In the genomic region with DNA sequence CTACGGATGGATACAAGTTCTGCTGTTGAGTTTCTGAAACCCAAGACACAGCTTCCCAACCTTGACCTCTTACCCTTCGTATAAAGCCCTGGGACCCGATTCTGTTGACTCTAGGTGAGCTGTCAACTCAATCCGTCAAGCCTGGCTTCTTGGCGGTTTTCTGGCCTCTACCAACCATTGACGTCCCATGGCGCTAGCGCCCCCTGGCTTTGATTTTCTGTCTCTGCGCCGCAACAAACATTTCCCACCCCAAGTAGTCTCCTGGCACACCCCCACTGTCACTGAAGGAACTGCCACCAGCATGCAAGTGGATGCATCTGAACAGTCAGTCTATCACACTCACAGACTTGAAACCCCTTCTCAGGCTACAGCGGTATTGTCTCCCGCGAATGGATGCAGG, we compare ENCODE assay signal across 9 mouse cellular contexts. TPM values are rescaled to one million over a fixed set of nuclear protein-coding genes. Genes with fewer than 3 reads are reported as not detected.
DNase-seq lines count a peak whose midpoint lies in the region; ATAC-seq lines count a peak whose summit lies in the region.
"Had no signal": no experiment of that assay in that cellular context is flagged by ENCODE, and none has a peak within 500 bp of the region (broad histone marks: within the 10 kb centered on the region; RNA-seq: fewer than 3 reads in every experiment).

No protein-coding gene starts in this region.

- peaks cover 30% of the 10 kb centered on the region for H3K4me1 ChIP-seq in forebrain, embryonic 15.5 days
- peaks cover 17% of the 10 kb centered on the region for H3K4me1 ChIP-seq in hindbrain, embryonic 14.5 days (replicated peaks; ENCODE audit: control insufficient read depth, insufficient read depth, low read length)
- peaks cover 16% of the 10 kb centered on the region for H3K4me1 ChIP-seq in limb, embryonic 11.5 days (ENCODE audit: control insufficient read depth, insufficient read depth, low read length)
- peaks cover 50% of the 10 kb centered on the region for H3K4me1 ChIP-seq in midbrain, embryonic 10.5 days

- WGBS in forebrain, embryonic 15.5 days = 17% methylated on average over 13 of the region's 13 CpGs
- WGBS in hindbrain, embryonic 14.5 days = 13% methylated on average over 13 of the region's 13 CpGs
- 10% methylated on average over 13 of the region's 13 CpGs for WGBS in limb, embryonic 11.5 days
- 9% methylated on average over 13 of the region's 13 CpGs for WGBS in midbrain, embryonic 10.5 days

- no peaks in the 10 kb centered on the region for H3K9me3 ChIP-seq in forebrain, embryonic 15.5 days
- H3K9me3 ChIP-seq in hindbrain, embryonic 14.5 days (ENCODE audit: control insufficient read depth, low read length) = no peaks in the 10 kb centered on the region
- H3K9me3 ChIP-seq in limb, embryonic 11.5 days (ENCODE audit: control insufficient read depth, low read length) = no peaks in the 10 kb centered on the region
- H3K9me3 ChIP-seq in midbrain, embryonic 10.5 days (replicated peaks) = no peaks in the 10 kb centered on the region

- no peak overlapping the region for H3K9ac ChIP-seq in forebrain, embryonic 15.5 days (replicated peaks)
- H3K9ac ChIP-seq in hindbrain, embryonic 14.5 days = no peak overlapping the region
- no peak overlapping the region for H3K9ac ChIP-seq in limb, embryonic 11.5 days (ENCODE audit: low read length)

- H3K4me2 ChIP-seq in forebrain, embryonic 15.5 days (replicated peaks) = peak overlapping the region; percentile 72
- peak overlapping the region; percentile 80; the same call in 1 of the 2 replicates for H3K4me2 ChIP-seq in hindbrain, embryonic 14.5 days (replicated peaks)
- H3K4me2 ChIP-seq in limb, embryonic 11.5 days (ENCODE audit: low read depth, severe bottlenecking) = no peak overlapping the region

- no peak for ATAC-seq in forebrain, embryonic 15.5 days (replicated peaks)
- no peak for ATAC-seq in hindbrain, embryonic 14.5 days (ENCODE audit: low FRiP score)
- no peak for ATAC-seq in limb, embryonic 11.5 days (ENCODE audit: insufficient number of reproducible peaks, low FRiP score, low TSS enrichment, low read depth)
- ATAC-seq: Patski had no signal

- H3K27ac ChIP-seq in forebrain, embryonic 15.5 days (replicated peaks) = peak overlapping the region; percentile 72; the same call in 1 of the 2 replicates
- no peak overlapping the region for H3K27ac ChIP-seq in hindbrain, embryonic 14.5 days
- H3K27ac ChIP-seq in limb, embryonic 11.5 days (replicated peaks; ENCODE audit: low read depth, low read length) = no peak overlapping the region
- H3K27ac ChIP-seq in midbrain, embryonic 10.5 days (replicated peaks) = peak overlapping the region; percentile 88

- peaks cover 9% of the 10 kb centered on the region; the same call in 1 of the 2 replicates for H3K27me3 ChIP-seq in forebrain, embryonic 15.5 days
- peaks cover 11% of the 10 kb centered on the region; the same call in 1 of the 2 replicates for H3K27me3 ChIP-seq in hindbrain, embryonic 14.5 days (ENCODE audit: control insufficient read depth, insufficient read depth, low read length)
- peaks cover 10% of the 10 kb centered on the region; the same call in 1 of the 2 replicates for H3K27me3 ChIP-seq in limb, embryonic 11.5 days (ENCODE audit: control insufficient read depth, insufficient read depth, low read length)
- H3K27me3 ChIP-seq in midbrain, embryonic 10.5 days (ENCODE audit: low read depth, poor library complexity, severe bottlenecking) = peaks cover 61% of the 10 kb centered on the region
- H3K27me3 ChIP-seq: Patski had no signal

- peak overlapping the region; percentile 53; the same call in 1 of the 2 replicates for H3K4me3 ChIP-seq in forebrain, embryonic 15.5 days
- H3K4me3 ChIP-seq in hindbrain, embryonic 14.5 days (replicated peaks; ENCODE audit: low read length) = no peak overlapping the region
- no peak overlapping the region for H3K4me3 ChIP-seq in limb, embryonic 11.5 days (ENCODE audit: low read depth, low read length)
- H3K4me3 ChIP-seq in midbrain, embryonic 10.5 days = peak overlapping the region; percentile 71

- H3K36me3 ChIP-seq in forebrain, embryonic 15.5 days = no peaks in the 10 kb centered on the region
- no peaks in the 10 kb centered on the region for H3K36me3 ChIP-seq in hindbrain, embryonic 14.5 days (replicated peaks; ENCODE audit: control insufficient read depth, insufficient read depth)
- no peaks in the 10 kb centered on the region for H3K36me3 ChIP-seq in limb, embryonic 11.5 days (ENCODE audit: control insufficient read depth, insufficient read depth, low read length)
- no peaks in the 10 kb centered on the region for H3K36me3 ChIP-seq in midbrain, embryonic 10.5 days

- peak; percentile 77 for DNase-seq in layer of hippocampus, adult 11-12 months (ENCODE audit: low spot score)
- no peak for DNase-seq in layer of hippocampus, adult 9-10 months (ENCODE audit: low spot score)
- peak; percentile 19 for DNase-seq in c-Kit-negative CD71-positive TER-119-positive erythroid progenitor cells, embryonic 14.5 days (ENCODE audit: low read depth, low spot score)
- DNase-seq in hindbrain, embryonic 14.5 days (ENCODE audit: low spot score) = peak; percentile 62
- DNase-seq in limb, embryonic 11.5 days (ENCODE audit: low spot score) = peak; percentile 62
- peak; percentile 79 for DNase-seq in midbrain, embryonic 10.5 days (ENCODE audit: low spot score)
- peak; percentile 75 for DNase-seq in testis, postnatal 10 days (ENCODE audit: low spot score)

RNA-seq across cellular contexts. Expression of a gene that starts 3.3 kb away (rescaled TPM):
- polyA plus RNA-seq in forebrain, embryonic 15.5 days (2015; fragmentation: Nextera tagmentation; extraction: Ambion mirVana) = 2.8 and 3.1 TPM in 2 replicates
- 10.3 and 12.4 TPM in 2 replicates for polyA plus RNA-seq in hindbrain, embryonic 14.5 days (2014; fragmentation: Nextera tagmentation; extraction: Ambion mirVana)
- 3.9 and 4.2 TPM in 2 replicates for polyA plus RNA-seq in limb, embryonic 11.5 days (2014; fragmentation: Nextera tagmentation; extraction: Ambion mirVana)
- 7.3 and 9.2 TPM in 2 replicates for polyA plus RNA-seq in midbrain, embryonic 10.5 days (2016; fragmentation: Nextera tagmentation; extraction: Ambion mirVana)

RNA-seq across cellular contexts. Expression of a gene that starts 11.0 kb away (rescaled TPM):
- 9.4 and 15.7 TPM in 2 replicates for polyA plus RNA-seq in forebrain, embryonic 15.5 days (2015; fragmentation: Nextera tagmentation; extraction: Ambion mirVana)
- polyA plus RNA-seq in hindbrain, embryonic 14.5 days (2014; fragmentation: Nextera tagmentation; extraction: Ambion mirVana) = 19.5 and 24.2 TPM in 2 replicates
- 3.2 and 3.8 TPM in 2 replicates for polyA plus RNA-seq in limb, embryonic 11.5 days (2014; fragmentation: Nextera tagmentation; extraction: Ambion mirVana)
- 3.4 and 4.2 TPM in 2 replicates for polyA plus RNA-seq in midbrain, embryonic 10.5 days (2016; fragmentation: Nextera tagmentation; extraction: Ambion mirVana)

RNA-seq across cellular contexts. Expression of a gene that starts 41.2 kb away (rescaled TPM):
- 66.8 and 69.5 TPM in 2 replicates for polyA plus RNA-seq in forebrain, embryonic 15.5 days (2015; fragmentation: Nextera tagmentation; extraction: Ambion mirVana)
- polyA plus RNA-seq in hindbrain, embryonic 14.5 days (2014; fragmentation: Nextera tagmentation; extraction: Ambion mirVana) = 72.5 and 82.6 TPM in 2 replicates
- polyA plus RNA-seq in limb, embryonic 11.5 days (2014; fragmentation: Nextera tagmentation; extraction: Ambion mirVana) = 53.3 and 55.8 TPM in 2 replicates
- polyA plus RNA-seq in midbrain, embryonic 10.5 days (2016; fragmentation: Nextera tagmentation; extraction: Ambion mirVana) = 63.3 and 65.6 TPM in 2 replicates

RNA-seq across cellular contexts. Expression of a gene that starts 41.5 kb away (rescaled TPM):
- polyA plus RNA-seq in forebrain, embryonic 15.5 days (2015; fragmentation: Nextera tagmentation; extraction: Ambion mirVana) = 5.1 and 5.5 TPM in 2 replicates
- polyA plus RNA-seq in hindbrain, embryonic 14.5 days (2014; fragmentation: Nextera tagmentation; extraction: Ambion mirVana) = 2.3 and 3.4 TPM in 2 replicates
- 7.4 and 10.7 TPM in 2 replicates for polyA plus RNA-seq in limb, embryonic 11.5 days (2014; fragmentation: Nextera tagmentation; extraction: Ambion mirVana)
- polyA plus RNA-seq in midbrain, embryonic 10.5 days (2016; fragmentation: Nextera tagmentation; extraction: Ambion mirVana) = 13.5 and 15.1 TPM in 2 replicates

Comparison
In these comparisons a context has a peak if more than half of its experiments do, and no peak if none do; other contexts are left out.
1. H3K27ac ChIP-seq: peak in forebrain, embryonic 15.5 days (single experiment) and midbrain, embryonic 10.5 days (single experiment); none in hindbrain, embryonic 14.5 days (single experiment) and limb, embryonic 11.5 days (single experiment).
2. H3K4me3 ChIP-seq: peak in forebrain, embryonic 15.5 days (single experiment) and midbrain, embryonic 10.5 days (single experiment); none in hindbrain, embryonic 14.5 days (single experiment) and limb, embryonic 11.5 days (single experiment).